Mouse (Mus musculus): ENCODE measurements around the gene Marco. TPM values are rescaled to one million over a fixed set of nuclear protein-coding genes. Genes with fewer than 3 reads are reported as not detected.
A peak's percentile ranks its signal among the peaks of the same experiment; 100 is the strongest.

Gene Marco
- polyA plus RNA-seq, 1 experiment from 2014 or later: not detected

- no peak overlapping the region for H3K9ac ChIP-seq (ENCODE audit: low read length)
- no peaks in the 10 kb centered on the region for H3K4me1 ChIP-seq (ENCODE audit: control insufficient read depth, insufficient read depth, low read length)
- no peaks in the 10 kb centered on the region for H3K36me3 ChIP-seq (ENCODE audit: control insufficient read depth, insufficient read depth, low read length)
- H3K27me3 ChIP-seq (replicated peaks; ENCODE audit: control insufficient read depth, insufficient read depth, low read length): no peaks in the 10 kb centered on the region
- no peak for ATAC-seq
- WGBS: 56% methylated on average over 6 of the region's 6 CpGs
- no peak overlapping the region for H3K4me2 ChIP-seq (ENCODE audit: low read length)
- no peak for DNase-seq (ENCODE audit: low spot score)
- no peak overlapping the region for H3K4me3 ChIP-seq (ENCODE audit: low read depth, low read length)
- no peaks in the 10 kb centered on the region for H3K9me3 ChIP-seq (replicated peaks; ENCODE audit: control insufficient read depth, low read length)
- H3K27ac ChIP-seq (ENCODE audit: low read depth, low read length): no peak overlapping the region
These were observed 45.8 kb downstream of the Marco start for GRCm38 (mm10) chr1:120459032-120459431.

GRCm38 (mm10) chr1:120458524-120458923 is 46.3 kb downstream of the Marco start:
- Histone ChIP-seq H3K9me3 (replicated peaks; ENCODE audit: control insufficient read depth, low read length) (no peaks in the 10 kb centered on the region), H3K9ac (ENCODE audit: low read length) (no peak overlapping the region), H3K36me3 (ENCODE audit: control insufficient read depth, insufficient read depth, low read length) (no peaks in the 10 kb centered on the region), H3K4me2 (ENCODE audit: low read length) (no peak overlapping the region), H3K27me3 (replicated peaks; ENCODE audit: control insufficient read depth, insufficient read depth, low read length) (no peaks in the 10 kb centered on the region), H3K27ac (ENCODE audit: low read depth, low read length) (no peak overlapping the region), H3K4me3 (ENCODE audit: low read depth, low read length) (no peak overlapping the region), H3K4me1 (ENCODE audit: control insufficient read depth, insufficient read depth, low read length) (no peaks in the 10 kb centered on the region)
- no peak for ATAC-seq
- DNase-seq (ENCODE audit: low spot score): peak; percentile 7
- 48% methylated on average over 5 of the region's 5 CpGs for WGBS

GRCm38 (mm10) chr1:120451486-120452270 is 53.1 kb downstream of the Marco start:
- Histone ChIP-seq H3K4me3 (ENCODE audit: low read depth, low read length) (no peak overlapping the region), H3K36me3 (ENCODE audit: control insufficient read depth, insufficient read depth, low read length) (no peaks in the 10 kb centered on the region), H3K4me1 (ENCODE audit: control insufficient read depth, insufficient read depth, low read length) (no peaks in the 10 kb centered on the region), H3K9ac (ENCODE audit: low read length) (no peak overlapping the region), H3K4me2 (ENCODE audit: low read length) (no peak overlapping the region), H3K27me3 (replicated peaks; ENCODE audit: control insufficient read depth, insufficient read depth, low read length) (no peaks in the 10 kb centered on the region), H3K27ac (ENCODE audit: low read depth, low read length) (no peak overlapping the region), H3K9me3 (replicated peaks; ENCODE audit: control insufficient read depth, low read length) (no peaks in the 10 kb centered on the region)
- WGBS: 88% methylated on average over 9 of the region's 9 CpGs
- no peak for DNase-seq (ENCODE audit: low spot score)
- no peak for ATAC-seq

GRCm38 (mm10) chr1:120449662-120450061 is 55.2 kb downstream of the Marco start:
- Histone ChIP-seq H3K36me3 (ENCODE audit: control insufficient read depth, insufficient read depth, low read length) (no peaks in the 10 kb centered on the region), H3K4me1 (ENCODE audit: control insufficient read depth, insufficient read depth, low read length) (no peaks in the 10 kb centered on the region), H3K27ac (ENCODE audit: low read depth, low read length) (no peak overlapping the region), H3K4me3 (ENCODE audit: low read depth, low read length) (no peak overlapping the region), H3K27me3 (replicated peaks; ENCODE audit: control insufficient read depth, insufficient read depth, low read length) (no peaks in the 10 kb centered on the region), H3K9ac (ENCODE audit: low read length) (no peak overlapping the region), H3K9me3 (replicated peaks; ENCODE audit: control insufficient read depth, low read length) (no peaks in the 10 kb centered on the region), H3K4me2 (ENCODE audit: low read length) (no peak overlapping the region)
- ATAC-seq (no peak), DNase-seq (ENCODE audit: low spot score) (no peak)
- 78% methylated on average over 2 of the region's 2 CpGs for WGBS

- ATAC-seq: no peak
- no peaks in the 10 kb centered on the region for H3K27me3 ChIP-seq (replicated peaks; ENCODE audit: control insufficient read depth, insufficient read depth, low read length)
- H3K4me1 ChIP-seq (ENCODE audit: control insufficient read depth, insufficient read depth, low read length): no peaks in the 10 kb centered on the region
- H3K4me2 ChIP-seq (ENCODE audit: low read length): no peak overlapping the region
- H3K9me3 ChIP-seq (replicated peaks; ENCODE audit: control insufficient read depth, low read length): no peaks in the 10 kb centered on the region
- H3K9ac ChIP-seq (ENCODE audit: low read length): no peak overlapping the region
- no peak overlapping the region for H3K4me3 ChIP-seq (ENCODE audit: low read depth, low read length)
- no peak for DNase-seq (ENCODE audit: low spot score)
- H3K36me3 ChIP-seq (ENCODE audit: control insufficient read depth, insufficient read depth, low read length): no peaks in the 10 kb centered on the region
- no peak overlapping the region for H3K27ac ChIP-seq (ENCODE audit: low read depth, low read length)
- 91% methylated on average over 3 of the region's 3 CpGs for WGBS
These were observed 61.6 kb downstream of the Marco start for GRCm38 (mm10) chr1:120443228-120443639.

- no peaks in the 10 kb centered on the region for H3K9me3 ChIP-seq (replicated peaks; ENCODE audit: control insufficient read depth, low read length)
- no peak overlapping the region for H3K27ac ChIP-seq (ENCODE audit: low read depth, low read length)
- DNase-seq (ENCODE audit: low spot score) (no peak), ATAC-seq (no peak)
- no peaks in the 10 kb centered on the region for H3K27me3 ChIP-seq (replicated peaks; ENCODE audit: control insufficient read depth, insufficient read depth, low read length)
- 10% methylated on average over 2 of the region's 2 CpGs for WGBS
- no peaks in the 10 kb centered on the region for H3K4me1 ChIP-seq (ENCODE audit: control insufficient read depth, insufficient read depth, low read length)
- no peaks in the 10 kb centered on the region for H3K36me3 ChIP-seq (ENCODE audit: control insufficient read depth, insufficient read depth, low read length)
- H3K9ac ChIP-seq (ENCODE audit: low read length): no peak overlapping the region
- no peak overlapping the region for H3K4me3 ChIP-seq (ENCODE audit: low read depth, low read length)
- no peak overlapping the region for H3K4me2 ChIP-seq (ENCODE audit: low read length)
These were observed 63.2 kb downstream of the Marco start for GRCm38 (mm10) chr1:120441587-120441986.

- WGBS: 92% methylated on average over 5 of the region's 5 CpGs
- ATAC-seq (no peak), DNase-seq (ENCODE audit: low spot score) (no peak)
- Histone ChIP-seq H3K4me1 (ENCODE audit: control insufficient read depth, insufficient read depth, low read length) (no peaks in the 10 kb centered on the region), H3K9ac (ENCODE audit: low read length) (no peak overlapping the region), H3K4me2 (ENCODE audit: low read length) (no peak overlapping the region), H3K36me3 (ENCODE audit: control insufficient read depth, insufficient read depth, low read length) (no peaks in the 10 kb centered on the region), H3K27me3 (replicated peaks; ENCODE audit: control insufficient read depth, insufficient read depth, low read length) (no peaks in the 10 kb centered on the region), H3K9me3 (replicated peaks; ENCODE audit: control insufficient read depth, low read length) (no peaks in the 10 kb centered on the region), H3K4me3 (ENCODE audit: low read depth, low read length) (no peak overlapping the region), H3K27ac (ENCODE audit: low read depth, low read length) (no peak overlapping the region)
These were observed 69.2 kb downstream of the Marco start for GRCm38 (mm10) chr1:120435591-120435990.

- H3K4me1 ChIP-seq (ENCODE audit: control insufficient read depth, insufficient read depth, low read length): no peaks in the 10 kb centered on the region
- 93% methylated on average over 5 of the region's 5 CpGs for WGBS
These were observed 74.7 kb downstream of the Marco start for GRCm38 (mm10) chr1:120430171-120430570.

GRCm38 (mm10) chr1:120425587-120425986 is 79.2 kb downstream of the Marco start:
- no peaks in the 10 kb centered on the region for H3K9me3 ChIP-seq (replicated peaks; ENCODE audit: control insufficient read depth, low read length)
- no peak for DNase-seq (ENCODE audit: low spot score)
- no peak for ATAC-seq
- no peak overlapping the region for H3K4me3 ChIP-seq (ENCODE audit: low read depth, low read length)
- WGBS: 78% methylated on average over 8 of the region's 8 CpGs
- H3K27ac ChIP-seq (ENCODE audit: low read depth, low read length): no peak overlapping the region
- no peaks in the 10 kb centered on the region for H3K36me3 ChIP-seq (ENCODE audit: control insufficient read depth, insufficient read depth, low read length)
- no peak overlapping the region for H3K9ac ChIP-seq (ENCODE audit: low read length)
- H3K4me1 ChIP-seq (ENCODE audit: control insufficient read depth, insufficient read depth, low read length): 0 out of 2 replicates have a peak, but pooled peaks cover 2% of the 10 kb centered on the region
- no peaks in the 10 kb centered on the region for H3K27me3 ChIP-seq (replicated peaks; ENCODE audit: control insufficient read depth, insufficient read depth, low read length)
- H3K4me2 ChIP-seq (ENCODE audit: low read length): no peak overlapping the region

More at GRCm38 (mm10) chr1:120430171-120430570, 74.7 kb downstream of the Marco start:
- DNase-seq (ENCODE audit: low spot score) (no peak), ATAC-seq (no peak)
- H3K4me3 ChIP-seq (ENCODE audit: low read depth, low read length): no peak overlapping the region
- H3K9me3 ChIP-seq (replicated peaks; ENCODE audit: control insufficient read depth, low read length): no peaks in the 10 kb centered on the region
- H3K36me3 ChIP-seq (ENCODE audit: control insufficient read depth, insufficient read depth, low read length): no peaks in the 10 kb centered on the region
- no peak overlapping the region for H3K4me2 ChIP-seq (ENCODE audit: low read length)
- H3K27me3 ChIP-seq (replicated peaks; ENCODE audit: control insufficient read depth, insufficient read depth, low read length): no peaks in the 10 kb centered on the region
- no peak overlapping the region for H3K9ac ChIP-seq (ENCODE audit: low read length)
- no peak overlapping the region for H3K27ac ChIP-seq (ENCODE audit: low read depth, low read length)
